Mouse (Mus musculus) embryo, embryonic 10 days (tissue): ENCODE measurements around the gene Usp47.

ENCODE experiments used
- DNase-seq: peaks from one replicate; pipeline ENCODE4 v3.0.0-alpha.2; 2015; ENCODE audit warnings: low spot score

Usp47 gene

DNA sequence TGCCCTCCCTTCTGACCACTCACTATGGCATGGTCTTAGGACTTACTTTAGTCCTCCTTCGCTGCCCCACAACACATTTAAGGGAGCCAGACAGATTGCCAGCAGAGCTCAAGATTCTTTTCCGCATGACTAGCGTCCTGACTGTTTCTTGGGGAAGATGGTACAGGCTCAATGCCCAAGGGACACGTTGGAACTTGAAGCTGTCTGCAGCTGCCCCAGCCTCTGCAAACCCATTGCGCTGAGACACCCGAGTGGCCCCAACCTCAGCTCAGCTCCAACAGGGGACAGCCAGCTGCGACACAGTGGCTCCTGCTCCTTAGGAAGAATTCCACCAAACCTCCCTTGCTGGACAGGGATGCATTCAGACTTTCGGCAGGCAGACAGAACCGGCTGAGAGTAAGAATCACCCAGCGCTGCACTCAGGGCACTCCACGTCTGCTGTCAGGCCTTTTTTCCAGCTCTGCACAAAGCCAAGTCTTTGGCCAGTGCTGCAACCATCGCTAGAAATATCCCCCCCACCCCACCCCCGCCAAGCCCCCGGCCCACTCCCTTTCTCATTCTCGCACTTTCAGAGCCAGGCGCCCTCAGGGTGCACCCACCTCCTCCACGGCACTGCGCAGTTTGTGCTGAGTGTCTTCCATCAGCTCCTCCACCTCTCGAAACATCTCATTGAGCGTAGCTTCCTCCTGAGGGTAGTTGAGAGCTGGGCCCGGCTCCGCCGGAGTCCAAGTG, 134.4 kb downstream of the Usp47 start:
- peak; percentile 42 for DNase-seq

GRCm38 (mm10) chr7:112158316-112158741, 135.0 kb downstream of the Usp47 start:
- DNase-seq: peak; percentile 64

GRCm38 (mm10) chr7:112158942-112159341, 135.6 kb downstream of the Usp47 start, which contains the start of gene Dkk3:
TSS of gene Dkk3 (minus strand) at chr7:112159057.
- DNase-seq: peak; percentile 68

- peak; percentile 44 for DNase-seq
Measured at GRCm38 (mm10) chr7:112159835-112160234, 136.5 kb downstream of the Usp47 start.
